8 mouse cellular contexts compared by ENCODE assay signal in genomic region chr6:8735657-8736492, GRCm38 (mm10). TPM values are rescaled to one million over a fixed set of nuclear protein-coding genes. Genes with fewer than 3 reads are reported as not detected.
DNase-seq lines count a peak whose midpoint lies in the region; ATAC-seq and TF ChIP-seq lines count a peak whose summit lies in the region.

No protein-coding gene starts in this region.

- no peak overlapping the region for H3K4me2 ChIP-seq in forebrain, embryonic 11.5 days (ENCODE audit: low read depth, low read length, severe bottlenecking)
- no peak overlapping the region for H3K4me2 ChIP-seq in lung, postnatal 0 days (replicated peaks; ENCODE audit: low read depth, low read length)

- no peaks in the 10 kb centered on the region for H3K9me3 ChIP-seq in forebrain, embryonic 11.5 days (ENCODE audit: control insufficient read depth, low read length)
- no peaks in the 10 kb centered on the region for H3K9me3 ChIP-seq in lung, postnatal 0 days (ENCODE audit: low read length)

- peak; percentile 82 for ATAC-seq in forebrain, embryonic 11.5 days (replicated peaks; ENCODE audit: low FRiP score)
- ATAC-seq in hematopoietic stem cell, adult 5-6 weeks (replicated peaks in 1 of 2; ENCODE audit: insufficient read depth in 1 of 2, low FRiP score in 2 of 2, low TSS enrichment in 1 of 2, low read depth in 1 of 2, poor library complexity in 2 of 2, severe bottlenecking in 2 of 2), result peak; percentile 76 to 82
- peak; percentile 60 for ATAC-seq in lung, postnatal 0 days

- TF ChIP-seq EP300 in lung, postnatal 0 days (IDR thresholded peaks at IDR 0.05), result no peak

- H3K4me1 ChIP-seq in forebrain, embryonic 11.5 days (replicated peaks; ENCODE audit: control insufficient read depth, insufficient read depth, low read length), result no peaks in the 10 kb centered on the region
- H3K4me1 ChIP-seq in lung, postnatal 0 days (ENCODE audit: insufficient read depth, low read depth, low read length), result no peaks in the 10 kb centered on the region

- peak; percentile 32 for DNase-seq in ES-CJ7 (ENCODE audit: low read depth, low spot score)
- DNase-seq in brain, embryonic 14.5 days (ENCODE audit: low read depth), result peak; percentile 93
- peak; percentile 80 for DNase-seq in forebrain, embryonic 11.5 days (ENCODE audit: low spot score)
- peak; percentile 35 to 87 for DNase-seq in layer of hippocampus, adult 18-20 months (ENCODE audit: low spot score in 2 of 2)
- DNase-seq in lung, postnatal 0 days (ENCODE audit: low spot score), result peak; percentile 79
- DNase-seq in retina, embryonic 14.5 days (ENCODE audit: low spot score), result peak; percentile 85
- DNase-seq in thymus, postnatal 36 days, result peak; percentile 77 to 80

- H3K9ac ChIP-seq in forebrain, embryonic 11.5 days (ENCODE audit: low read length), result no peak overlapping the region
- H3K9ac ChIP-seq in lung, postnatal 0 days (replicated peaks; ENCODE audit: low read depth), result no peak overlapping the region

- no peak overlapping the region for H3K4me3 ChIP-seq in forebrain, embryonic 11.5 days (ENCODE audit: low read depth, low read length)
- no peak overlapping the region for H3K4me3 ChIP-seq in lung, postnatal 0 days (ENCODE audit: low read depth, low read length)

- peak; percentile 81; the same call in 1 of the 2 replicates for TF ChIP-seq CTCF in brain, embryonic 14.5 days (IDR thresholded peaks at IDR 0.05; ENCODE audit: borderline replicate concordance, extremely low read depth, insufficient read depth, insufficient read length)
- TF ChIP-seq CTCF in lung, postnatal 0 days (IDR thresholded peaks at IDR 0.05), result peak; percentile 83

- no peaks in the 10 kb centered on the region for H3K36me3 ChIP-seq in forebrain, embryonic 11.5 days (ENCODE audit: control insufficient read depth, insufficient read depth, low read length)
- no peaks in the 10 kb centered on the region for H3K36me3 ChIP-seq in lung, postnatal 0 days (ENCODE audit: insufficient read depth, low read length)

- H3K27ac ChIP-seq in forebrain, embryonic 11.5 days (ENCODE audit: low read depth, low read length), result no peak overlapping the region
- H3K27ac ChIP-seq in lung, postnatal 0 days (ENCODE audit: low read length), result no peak overlapping the region

- no peak for TF ChIP-seq POLR2A in brain, embryonic 14.5 days (IDR thresholded peaks at IDR 0.05; ENCODE audit: borderline replicate concordance, extremely low read depth, insufficient read depth, insufficient read length, poor library complexity, severe bottlenecking)

- no peaks in the 10 kb centered on the region for H3K27me3 ChIP-seq in forebrain, embryonic 11.5 days (ENCODE audit: control insufficient read depth, insufficient read depth, low read length)
- H3K27me3 ChIP-seq in lung, postnatal 0 days (replicated peaks; ENCODE audit: insufficient read depth, low read length), result no peaks in the 10 kb centered on the region

- 64% methylated on average over 8 of the region's 8 CpGs for WGBS in forebrain, embryonic 11.5 days
- WGBS in lung, postnatal 0 days, result 55% methylated on average over 8 of the region's 8 CpGs

RNA-seq across cellular contexts. Expression of gene Ica1, which starts 42.4 kb away (rescaled TPM):
- polyA plus RNA-seq in brain, embryonic 14.5 days (2012; rRNA removed), result 15.6 and 20.0 TPM in 2 replicates
- polyA plus RNA-seq in forebrain, embryonic 11.5 days (2014; fragmentation: Nextera tagmentation; extraction: Ambion mirVana), result 11.6 and 13.2 TPM in 2 replicates
- 51.0 and 59.3 TPM in 2 replicates for total RNA-seq in hematopoietic stem cell, adult 5-6 weeks (2017)
- 10 to 100 TPM; 54.6 to 57.9 TPM for total RNA-seq in layer of hippocampus, adult 18-20 months (2021)
- polyA plus RNA-seq in lung, postnatal 0 days (2015; fragmentation: Nextera tagmentation; extraction: Ambion mirVana), result 46.5 and 50.6 TPM in 2 replicates

Comparison
In these comparisons a context has a peak if more than half of its experiments do, and no peak if none do; other contexts are left out.
1. DNase-seq: peak in every context shown above with its lines; median percentile 93 in brain, embryonic 14.5 days; 85 in retina, embryonic 14.5 days; 80 in forebrain, embryonic 11.5 days; 79 in lung, postnatal 0 days; 78 in thymus, postnatal 36 days; 61 in layer of hippocampus, adult 18-20 months; 32 in ES-CJ7.